Mouse (Mus musculus) spleen, adult 2 months (tissue): ENCODE measurements around the gene Tmc1.

Experiments used
- CTCF ChIP-seq: fragments of 200-500 bp; IDR thresholded peaks from 2 replicates; pipeline ENCODE4 v1.5.1; 2011; ENCODE audit warnings: mild to moderate bottlenecking, inconsistent platforms; ENCODE audit not compliant: insufficient read depth, insufficient read length, insufficient replicate concordance; ENCODE audit errors: extremely low read depth
- POLR2A ChIP-seq: fragments of 200-500 bp; IDR thresholded peaks from 2 replicates; pipeline ENCODE4 v1.6.1; 2011; ENCODE audit warnings: low read depth, low read length, inconsistent platforms

DNA sequence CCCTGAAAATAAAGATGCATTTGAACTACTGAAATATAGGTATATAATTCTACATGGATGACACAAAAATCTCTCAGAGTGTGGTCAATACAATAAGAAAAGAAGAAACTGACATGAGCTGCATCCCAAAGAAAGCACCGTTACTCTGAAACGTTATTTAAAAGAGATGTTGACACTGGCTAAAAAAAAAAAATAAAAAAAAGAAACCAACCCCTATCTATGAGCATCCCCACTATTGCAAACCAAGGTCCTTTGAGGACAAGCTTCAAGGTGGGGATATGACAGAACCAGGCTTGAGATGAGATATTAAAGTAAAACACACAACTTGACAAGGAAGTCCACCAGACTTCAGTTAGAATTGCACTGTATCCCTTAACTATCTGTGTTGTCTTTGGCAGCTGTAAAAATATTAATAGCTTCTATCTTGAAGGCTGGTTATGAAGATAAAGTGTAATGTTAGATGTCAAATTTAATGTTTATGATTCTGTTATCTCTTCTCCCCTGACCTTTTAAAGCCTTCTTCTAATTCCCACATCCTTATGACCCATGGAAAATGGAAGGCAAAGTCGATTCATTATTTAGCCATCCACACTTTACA lies 106.4 kb downstream of the Tmc1 start:
- TF ChIP-seq CTCF (no peak), POLR2A (no peak)
